Mouse (Mus musculus) midbrain, postnatal 0 days (tissue): ENCODE data around the gene Gdpd2. TPM values are rescaled to one million over a fixed set of nuclear protein-coding genes. Genes with fewer than 3 reads are reported as not detected.

ENCODE experiments used
- ATAC-seq: fragments of 200-750 bp; cut with Nextera tagmentation; 2 replicates; pipeline ENCODE4 v1.8.0; 2017; ENCODE audit warnings: moderate number of reproducible peaks, mild to moderate bottlenecking, moderate TSS enrichment, moderate library complexity; ENCODE audit not compliant: low FRiP score
- DNase-seq: peaks from one replicate; pipeline ENCODE4 v3.0.0-alpha.2; 2015; ENCODE audit warnings: low spot score
- H3K27ac ChIP-seq: fragments of 300-500 bp; sonication (generic); 2 replicates; pipeline ENCODE4 v1.5.1; 2014; ENCODE audit warnings: low read depth, mild to moderate bottlenecking, low read length, mixed read lengths
- H3K27me3 ChIP-seq: fragments of 300-500 bp; sonication (generic); 2 replicates; pipeline ENCODE4 v1.6.1; 2014; ENCODE audit warnings: low read length, control low read depth, mixed read lengths; ENCODE audit not compliant: insufficient read depth
- H3K36me3 ChIP-seq: fragments of 300-500 bp; sonication (generic); 2 replicates; pipeline ENCODE4 v1.6.1; 2014; ENCODE audit warnings: low read length, control low read depth, mixed read lengths; ENCODE audit not compliant: insufficient read depth
- H3K4me1 ChIP-seq: fragments of 300-500 bp; sonication (generic); 2 replicates; pipeline ENCODE4 v1.6.1; 2014; ENCODE audit warnings: mild to moderate bottlenecking, control low read depth, antibody characterized with exemption, low read length, mixed read lengths; ENCODE audit not compliant: insufficient read depth
- H3K4me2 ChIP-seq: fragments of 300-500 bp; sonication (generic); 2 replicates; pipeline ENCODE4 v1.6.1; 2014; ENCODE audit warnings: low read depth, mild to moderate bottlenecking, low read length, mixed read lengths; ENCODE audit not compliant: poor library complexity, severe bottlenecking
- H3K4me3 ChIP-seq: fragments of 300-500 bp; sonication (generic); 2 replicates; pipeline ENCODE4 v1.5.1; 2014; ENCODE audit warnings: low read depth, mild to moderate bottlenecking, low read length, moderate library complexity
- H3K9ac ChIP-seq: fragments of 300-500 bp; sonication (generic); replicated peaks from 2 replicates; pipeline ENCODE4 v1.6.1; 2014; ENCODE audit warnings: mild to moderate bottlenecking, low read length, moderate library complexity, mixed read lengths; ENCODE audit not compliant: poor library complexity, severe bottlenecking
- H3K9me3 ChIP-seq: fragments of 300-500 bp; sonication (generic); 2 replicates; pipeline ENCODE4 v1.6.1; 2016; ENCODE audit warnings: low read length, control low read depth
- CTCF ChIP-seq: IDR thresholded peaks from 2 replicates; pipeline ENCODE4 v1.5.1; 2016; ENCODE audit warnings: antibody characterized with exemption, mild to moderate bottlenecking
- WGBS: fragments of 180-500 bp; shearing (Covaris S2); extraction: QIAGEN DNeasy Blood & Tissue Kit; methylation state at CpG from one replicate; pipeline ENCODE4 v1.1.7; 2014; 5-methylcytosine and 5-hydroxymethylcytosine counted together
- polyA plus RNA-seq: library from polyadenylated mRNA; unstranded; fragments of >200 nt; fragmentation: Nextera tagmentation; extraction: Ambion mirVana; gene quantifications from 2 replicates; pipeline ENCODE4 v1.2.1, GENCODE M21; 2015
- total RNA-seq: library from RNA; depleted of rRNA; stranded (reverse); fragments of >200 nt; gene quantifications from 2 replicates; pipeline ENCODE4 v1.2.3, GENCODE M21; 2014; rRNA removed

The Gdpd2 gene
- total RNA-seq (37.4 and 42.5 TPM in 2 replicates), polyA plus RNA-seq (43.8 and 47.7 TPM in 2 replicates)

- Histone ChIP-seq H3K9ac (peak within 1 kb of the TSS; percentile 50; the same call in 1 of the 2 replicates), H3K27ac (0 out of 2 replicates have a peak within 1 kb of the TSS, but pooled peaks have one; percentile 26), H3K27me3 (no peaks in the 10 kb centered on the region), H3K36me3 (no peaks in the 10 kb centered on the region), H3K4me1 (no peaks in the 10 kb centered on the region), H3K9me3 (no peaks in the 10 kb centered on the region), H3K4me2 (peak within 1 kb of the TSS; percentile 54), H3K4me3 (peak within 1 kb of the TSS; percentile 31)
- WGBS = 20% methylated on average over 8 of the region's 8 CpGs
- ATAC-seq = peak; percentile 80
- DNase-seq = peak; percentile 70
- TF ChIP-seq CTCF = peak; percentile 74
These were observed at the start of gene Gdpd2 for GRCm38 (mm10) chrX:100729665-100730188. TSS of gene Gdpd2 (plus strand) at chrX:100729873.

GRCm38 (mm10) chrX:100686527-100686926, 43.1 kb upstream of the Gdpd2 start:
- Histone ChIP-seq H3K9ac (no peak overlapping the region), H3K36me3 (no peaks in the 10 kb centered on the region), H3K9me3 (no peaks in the 10 kb centered on the region), H3K4me3 (no peak overlapping the region), H3K27ac (no peak overlapping the region), H3K4me2 (no peak overlapping the region), H3K27me3 (no peaks in the 10 kb centered on the region; the same call in 1 of the 2 replicates), H3K4me1 (no peaks in the 10 kb centered on the region)
- TF ChIP-seq CTCF = no peak
- WGBS = 50% methylated on average over 3 of the region's 3 CpGs
- no peak for ATAC-seq
- no peak for DNase-seq

- no peak for DNase-seq
- no peaks in the 10 kb centered on the region for H3K9me3 ChIP-seq
- no peak overlapping the region for H3K27ac ChIP-seq
- H3K4me1 ChIP-seq = no peaks in the 10 kb centered on the region
- ATAC-seq = no peak
- no peak overlapping the region for H3K4me3 ChIP-seq
- no peak overlapping the region for H3K4me2 ChIP-seq
- WGBS = 82% methylated on average over 6 of the region's 6 CpGs
- H3K27me3 ChIP-seq = no peaks in the 10 kb centered on the region; the same call in 1 of the 2 replicates
- H3K36me3 ChIP-seq = no peaks in the 10 kb centered on the region
- no peak overlapping the region for H3K9ac ChIP-seq
- no peak for TF ChIP-seq CTCF
These were observed 42.2 kb upstream of the Gdpd2 start for GRCm38 (mm10) chrX:100687360-100688032.

DNA sequence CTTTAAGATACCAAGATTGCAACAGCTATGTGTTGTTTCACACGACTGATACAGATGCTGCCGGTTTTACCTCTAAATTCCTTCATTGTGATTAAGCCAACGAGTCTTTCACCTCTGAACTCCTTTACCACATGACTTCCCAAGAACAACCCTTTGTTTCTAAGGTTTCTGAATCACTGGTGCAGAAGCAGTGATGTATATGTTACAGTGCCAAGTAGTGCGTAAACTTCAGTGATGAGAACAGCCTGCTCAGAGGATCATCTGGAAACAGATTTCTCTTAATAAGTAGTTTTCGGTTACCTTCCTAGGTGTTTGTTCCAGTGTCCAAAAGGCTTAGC, 41.7 kb upstream of the Gdpd2 start:
- no peaks in the 10 kb centered on the region for H3K9me3 ChIP-seq
- no peak overlapping the region for H3K4me2 ChIP-seq
- no peaks in the 10 kb centered on the region for H3K4me1 ChIP-seq
- no peaks in the 10 kb centered on the region for H3K36me3 ChIP-seq
- H3K9ac ChIP-seq = no peak overlapping the region
- no peak for DNase-seq
- no peaks in the 10 kb centered on the region; the same call in 1 of the 2 replicates for H3K27me3 ChIP-seq
- no peak for TF ChIP-seq CTCF
- ATAC-seq = no peak
- WGBS = 86% methylated on average over 5 of the region's 5 CpGs
- no peak overlapping the region for H3K4me3 ChIP-seq
- H3K27ac ChIP-seq = no peak overlapping the region

- H3K36me3 ChIP-seq = no peaks in the 10 kb centered on the region
- H3K4me3 ChIP-seq = no peak overlapping the region
- DNase-seq = no peak
- no peaks in the 10 kb centered on the region for H3K27me3 ChIP-seq
- no peak for ATAC-seq
- H3K27ac ChIP-seq = no peak overlapping the region
- no peaks in the 10 kb centered on the region for H3K9me3 ChIP-seq
- no peaks in the 10 kb centered on the region for H3K4me1 ChIP-seq
- no peak overlapping the region for H3K4me2 ChIP-seq
- 95% methylated on average over 4 of the region's 4 CpGs for WGBS
- no peak for TF ChIP-seq CTCF
- H3K9ac ChIP-seq = no peak overlapping the region
These were observed 32.9 kb upstream of the Gdpd2 start for GRCm38 (mm10) chrX:100696776-100697175.

- H3K4me3 ChIP-seq = no peak overlapping the region
- no peaks in the 10 kb centered on the region for H3K27me3 ChIP-seq
- 93% methylated on average over 6 of the region's 6 CpGs for WGBS
- no peaks in the 10 kb centered on the region for H3K9me3 ChIP-seq
- no peak for DNase-seq
- H3K4me2 ChIP-seq = no peak overlapping the region
- no peak for ATAC-seq
- H3K36me3 ChIP-seq = no peaks in the 10 kb centered on the region
- no peaks in the 10 kb centered on the region for H3K4me1 ChIP-seq
- H3K27ac ChIP-seq = no peak overlapping the region
- no peak for TF ChIP-seq CTCF
- no peak overlapping the region for H3K9ac ChIP-seq
These were observed 21.6 kb upstream of the Gdpd2 start for GRCm38 (mm10) chrX:100708032-100708431.
